In genomic region chr9:13716316-13717099, GRCm38 (mm10) we compare ENCODE assay signal across 7 mouse cellular contexts. TPM values are rescaled to one million over a fixed set of nuclear protein-coding genes. Genes with fewer than 3 reads are reported as not detected.
DNase-seq lines count a peak whose midpoint lies in the region; ATAC-seq lines count a peak whose summit lies in the region.

No protein-coding gene starts in this region.

- DNase-seq in adrenal gland, adult (ENCODE audit: inconsistent age in 2 of 2, low spot score in 1 of 2): peak; percentile 64 to 91
- DNase-seq in gastrocnemius, adult 8-10 months (ENCODE audit: low spot score in 2 of 2): peak; percentile 46 to 57
- DNase-seq in left cerebral cortex, adult 9 months (ENCODE audit: low spot score in 2 of 2): peak; percentile 36 to 86
- DNase-seq in mesoderm, embryonic 11.5 days (ENCODE audit: low read depth, low spot score): peak; percentile 84
- DNase-seq in right cerebral cortex, postnatal 25 days: peak; percentile 64

- ATAC-seq in common myeloid progenitor, adult 5-6 weeks (replicated peaks; ENCODE audit: low read depth, poor library complexity, severe bottlenecking): peak; percentile 99
- ATAC-seq in inflammation-experienced regulatory T-cells, adult 6 months: peak; percentile 82

RNA-seq across cellular contexts. Expression of gene Mtmr2, which starts 31.7 kb away (rescaled TPM):
- total RNA-seq in common myeloid progenitor, adult 5-6 weeks (2017): 52.4 and 58.7 TPM in 2 replicates
- 10 to 100 TPM; 15.9 to 18.9 (median 17.6) TPM for total RNA-seq in gastrocnemius, adult 8-10 months (2022)
- 10 to 100 TPM; 22.9 to 35.0 (median 34.2) TPM for polyA plus RNA-seq in inflammation-experienced regulatory T-cells, adult 6 months (2017; shearing (Covaris generic))

Comparison
In these comparisons a context has a peak if more than half of its experiments do, and no peak if none do; other contexts are left out.
1. Peak in every context shown above with its lines: DNase-seq and ATAC-seq.